Mouse (Mus musculus): ENCODE results near the gene H2-D1. TPM values are rescaled to one million over a fixed set of nuclear protein-coding genes. Genes with fewer than 3 reads are reported as not detected.
"Not testable (repeated sequence)": the region's sequence is repeated elsewhere in the genome, so short reads cannot be mapped to it uniquely, and the experiment has no call there.

The H2-D1 gene
- polyA plus RNA-seq, 1 experiment = 284 TPM

DNA sequence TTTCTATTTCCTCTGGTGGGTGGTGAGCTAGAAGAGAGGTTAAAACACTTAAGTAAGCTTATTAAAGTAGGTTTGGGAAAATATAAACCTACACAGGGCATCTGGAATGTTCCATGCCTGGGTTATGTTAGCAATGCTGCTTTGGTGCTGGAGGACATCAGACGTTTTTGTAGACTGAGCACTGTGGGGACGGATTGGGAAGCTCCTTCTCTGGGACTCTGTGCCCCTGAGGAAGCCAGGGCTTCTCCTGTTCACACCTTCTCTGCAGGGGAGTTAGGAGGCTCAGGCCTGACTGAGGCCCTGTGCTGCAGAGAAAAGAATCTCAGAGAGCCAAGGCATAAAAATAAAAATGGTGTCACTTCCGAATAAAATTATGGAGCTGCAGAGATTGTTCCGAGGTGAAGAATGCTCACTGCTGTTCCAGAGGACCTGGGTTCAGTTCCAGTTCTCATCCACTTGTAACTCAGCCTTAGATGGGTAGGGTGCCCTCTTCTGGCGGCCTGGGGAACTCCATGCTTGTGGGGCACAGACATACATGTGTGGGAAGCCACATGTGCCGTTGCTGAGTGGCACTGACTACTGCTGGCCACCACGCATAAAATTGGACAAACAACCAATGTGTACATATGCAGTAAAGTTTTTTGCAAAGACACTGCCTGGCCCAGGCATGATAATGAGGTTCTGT is 37.9 kb downstream of the H2-D1 start:
- not testable (repeated sequence) for H3K4me3 ChIP-seq (ENCODE audit: insufficient read depth, low read depth, low read length); H3K4me1 ChIP-seq (ENCODE audit: control insufficient read depth, insufficient read depth, insufficient read length, low read length); H3K27ac ChIP-seq (replicated peaks; ENCODE audit: low read depth, low read length)

DNA sequence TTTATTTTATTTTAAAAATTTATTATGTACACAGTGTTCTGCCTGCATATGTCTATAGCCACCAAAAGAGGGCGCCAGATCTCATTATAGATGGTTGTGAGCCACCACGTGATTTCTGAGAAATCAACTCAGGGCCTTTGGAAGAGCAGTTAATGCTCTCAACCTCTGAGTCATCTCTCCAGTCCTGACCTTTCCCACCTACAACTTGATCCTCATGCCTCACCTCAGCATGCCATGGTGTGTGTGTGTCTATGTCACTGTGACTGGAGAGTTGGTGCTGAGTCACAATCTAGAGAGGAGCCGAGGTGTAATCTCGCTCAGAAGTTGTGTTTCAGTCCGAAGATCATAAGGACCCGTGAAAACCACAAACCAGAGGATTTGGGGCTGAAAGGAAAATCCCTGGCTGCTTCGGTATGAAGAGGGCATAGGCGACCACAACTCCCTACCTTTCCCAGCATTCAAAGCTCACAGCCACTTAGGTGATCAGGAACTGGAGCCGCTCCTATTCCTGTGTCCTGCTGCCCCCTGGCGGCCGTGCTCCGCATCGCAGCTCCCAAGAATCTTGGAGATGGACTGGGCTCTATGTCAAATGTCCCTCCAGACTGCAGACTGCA is 39.2 kb downstream of the H2-D1 start:
- Histone ChIP-seq H3K27ac (replicated peaks; ENCODE audit: low read depth, low read length) (no peak overlapping the region), H3K4me1 (ENCODE audit: control insufficient read depth, insufficient read depth, insufficient read length, low read length) (no peaks in the 10 kb centered on the region), H3K4me3 (ENCODE audit: insufficient read depth, low read depth, low read length) (0 out of 2 replicates have a peak overlapping the region, but pooled peaks have one; percentile 2)

DNA sequence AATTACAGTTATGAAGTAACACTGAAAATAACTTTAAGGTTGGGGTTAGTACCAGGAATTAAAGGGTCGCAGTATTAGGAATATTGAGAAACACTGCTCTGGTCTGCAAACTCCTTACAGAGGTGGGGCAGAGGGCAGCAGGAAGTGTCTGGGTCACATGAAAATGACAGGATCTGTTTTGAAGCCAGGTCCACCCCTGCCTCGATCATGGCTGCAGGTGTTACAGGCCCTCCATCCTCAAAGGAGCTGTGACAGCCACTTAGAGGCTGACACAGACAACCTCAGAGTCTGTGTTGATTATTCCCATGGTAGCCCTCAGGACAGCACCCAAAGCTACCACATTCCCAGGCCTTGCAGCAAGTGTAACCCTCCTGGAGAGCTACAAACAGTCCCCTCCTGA is 40.7 kb downstream of the H2-D1 start:
- no peak overlapping the region for H3K27ac ChIP-seq (replicated peaks; ENCODE audit: low read depth, low read length)

DNA sequence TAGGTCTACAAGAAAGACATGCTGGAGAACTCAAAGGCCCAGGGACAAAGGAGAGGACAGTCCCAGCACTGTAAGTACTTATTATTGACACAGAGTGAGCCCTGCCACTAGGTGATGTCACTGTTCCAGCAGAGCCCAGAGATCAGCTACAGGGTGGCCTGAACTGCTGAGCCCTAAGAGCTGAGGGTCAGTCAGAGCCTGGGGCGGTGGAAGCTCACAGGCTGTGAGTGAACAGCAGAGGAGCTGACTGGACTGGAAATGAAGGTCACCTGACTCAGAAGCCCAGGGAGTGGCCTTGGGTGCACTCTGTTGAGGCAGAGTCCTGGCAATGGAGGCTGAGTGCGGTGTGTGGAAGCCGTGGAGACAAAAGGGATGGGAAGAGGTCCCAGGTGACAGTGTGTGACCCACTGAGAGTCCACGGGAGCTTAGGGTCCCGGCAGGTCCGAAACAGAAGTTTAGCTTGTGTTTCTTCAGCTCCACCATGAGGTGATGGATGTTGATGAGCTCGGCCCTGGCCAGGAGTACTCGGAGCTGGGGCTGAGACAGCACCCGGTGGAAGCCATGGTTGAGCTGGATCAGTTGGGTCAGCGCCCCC is 41.3 kb downstream of the H2-D1 start:
- Histone ChIP-seq H3K4me1 (ENCODE audit: control insufficient read depth, insufficient read depth, insufficient read length, low read length) (no peaks in the 10 kb centered on the region), H3K4me3 (ENCODE audit: insufficient read depth, low read depth, low read length) (no peak overlapping the region), H3K27ac (replicated peaks; ENCODE audit: low read depth, low read length) (no peak overlapping the region)

More for the DNA sequence above, 40.7 kb downstream of the H2-D1 start:
- H3K4me3 ChIP-seq (ENCODE audit: insufficient read depth, low read depth, low read length) = no peak overlapping the region
- H3K4me1 ChIP-seq (ENCODE audit: control insufficient read depth, insufficient read depth, insufficient read length, low read length) = no peaks in the 10 kb centered on the region

DNA sequence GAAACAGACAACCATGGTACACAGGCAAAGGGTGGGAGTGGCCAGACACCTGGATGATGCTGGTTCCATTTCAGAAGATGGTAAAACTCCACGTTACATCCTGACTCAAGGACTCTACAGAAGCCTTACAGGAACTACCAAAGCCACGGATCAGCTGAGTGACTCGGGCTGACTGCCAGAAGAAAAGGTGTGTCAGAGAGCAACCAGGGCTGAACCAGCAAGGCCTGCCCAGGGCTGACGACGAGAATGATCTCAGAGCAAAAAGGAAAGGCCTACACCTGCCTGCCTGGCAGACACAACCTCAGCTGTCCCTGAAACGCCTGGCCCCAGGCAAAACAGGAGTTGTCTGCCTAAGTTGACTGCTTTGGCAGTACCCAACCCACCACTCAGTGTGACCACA is 41.9 kb downstream of the H2-D1 start:
- H3K27ac ChIP-seq (replicated peaks; ENCODE audit: low read depth, low read length) = no peak overlapping the region
- H3K4me3 ChIP-seq (ENCODE audit: insufficient read depth, low read depth, low read length) = no peak overlapping the region
- H3K4me1 ChIP-seq (ENCODE audit: control insufficient read depth, insufficient read depth, insufficient read length, low read length) = no peaks in the 10 kb centered on the region

DNA sequence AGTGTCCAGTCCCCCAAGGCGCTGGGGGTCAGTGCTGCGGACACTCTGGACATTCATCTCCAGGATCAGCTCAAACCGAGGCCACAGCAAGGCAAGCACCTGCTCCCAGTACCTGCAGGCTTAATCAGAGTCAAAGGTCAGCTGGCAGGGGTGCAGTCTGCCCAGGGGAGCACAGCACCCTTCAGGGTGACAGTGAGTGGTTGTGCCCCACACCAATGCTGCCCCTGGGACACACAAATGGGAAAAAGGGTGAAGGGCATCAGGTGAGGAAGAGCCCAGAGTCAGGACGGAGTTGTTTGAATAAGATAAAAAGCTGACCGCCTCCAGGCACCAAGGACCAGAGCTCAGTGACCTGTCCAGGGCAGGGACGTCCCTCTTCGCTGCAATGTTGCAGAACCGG is 42.4 kb downstream of the H2-D1 start:
- not testable (repeated sequence) for H3K4me1 ChIP-seq (ENCODE audit: control insufficient read depth, insufficient read depth, insufficient read length, low read length); H3K4me3 ChIP-seq (ENCODE audit: insufficient read depth, low read depth, low read length); H3K27ac ChIP-seq (replicated peaks; ENCODE audit: low read depth, low read length)

Other genes starting within 250 kb of the H2-D1 start
- gene Vwa7, start 246.2 kb upstream of the H2-D1 start, polyA plus RNA-seq (2012; ENCODE audit: insufficient read depth, insufficient read length, missing spikeins) = not detected in 2 replicates
- not detected in 2 replicates for gene Sapcd1, start 234.7 kb upstream of the H2-D1 start, polyA plus RNA-seq (2012; ENCODE audit: insufficient read depth, insufficient read length, missing spikeins)
- not detected in 2 replicates for gene Msh5, start 216.0 kb upstream of the H2-D1 start, polyA plus RNA-seq (2012; ENCODE audit: insufficient read depth, insufficient read length, missing spikeins)
- 13.6 and 16.8 TPM in 2 replicates for gene Clic1, start 212.8 kb upstream of the H2-D1 start, polyA plus RNA-seq (2012; ENCODE audit: insufficient read depth, insufficient read length, missing spikeins)
- 9.4 and 11.6 TPM in 2 replicates for gene Ddah2, start 203.7 kb upstream of the H2-D1 start, polyA plus RNA-seq (2012; ENCODE audit: insufficient read depth, insufficient read length, missing spikeins)
- not detected in 2 replicates for gene Ly6g6c, start 197.3 kb upstream of the H2-D1 start, polyA plus RNA-seq (2012; ENCODE audit: insufficient read depth, insufficient read length, missing spikeins)
- not detected in 2 replicates for gene Mpig6b, start 196.5 kb upstream of the H2-D1 start, polyA plus RNA-seq (2012; ENCODE audit: insufficient read depth, insufficient read length, missing spikeins)
- not detected in 2 replicates for gene Ly6g6e, start 185.8 kb upstream of the H2-D1 start, polyA plus RNA-seq (2012; ENCODE audit: insufficient read depth, insufficient read length, missing spikeins)
- gene Ly6g6d, start 184.7 kb upstream of the H2-D1 start, polyA plus RNA-seq (2012; ENCODE audit: insufficient read depth, insufficient read length, missing spikeins) = 3.0 TPM in 1 of 2 replicates, not detected in the other
- gene Ly6g6f, start 177.1 kb upstream of the H2-D1 start, polyA plus RNA-seq (2012; ENCODE audit: insufficient read depth, insufficient read length, missing spikeins) = not detected in 2 replicates
- gene Abhd16a, start 173.5 kb upstream of the H2-D1 start, polyA plus RNA-seq (2012; ENCODE audit: insufficient read depth, insufficient read length, missing spikeins) = 43.3 and 44.8 TPM in 2 replicates
- not detected in 2 replicates for gene Ly6g5c, start 154.5 kb upstream of the H2-D1 start, polyA plus RNA-seq (2012; ENCODE audit: insufficient read depth, insufficient read length, missing spikeins)
- not detected in 2 replicates for gene Ly6g5b, start 147.3 kb upstream of the H2-D1 start, polyA plus RNA-seq (2012; ENCODE audit: insufficient read depth, insufficient read length, missing spikeins)
- 7.9 and 12.8 TPM in 2 replicates for gene Gpank1, start 141.3 kb upstream of the H2-D1 start, polyA plus RNA-seq (2012; ENCODE audit: insufficient read depth, insufficient read length, missing spikeins)
- gene Csnk2b, start 140.7 kb upstream of the H2-D1 start, polyA plus RNA-seq (2012; ENCODE audit: insufficient read depth, insufficient read length, missing spikeins) = 138 and 147 TPM in 2 replicates
- gene D17H6S53E, start 136.4 kb upstream of the H2-D1 start, polyA plus RNA-seq (2012; ENCODE audit: insufficient read depth, insufficient read length, missing spikeins) = 12.8 and 17.2 TPM in 2 replicates
- gene Apom, start 130.7 kb upstream of the H2-D1 start, polyA plus RNA-seq (2012; ENCODE audit: insufficient read depth, insufficient read length, missing spikeins) = not detected in 2 replicates
- 119 and 160 TPM in 2 replicates for gene Bag6, start 127.6 kb upstream of the H2-D1 start, polyA plus RNA-seq (2012; ENCODE audit: insufficient read depth, insufficient read length, missing spikeins)
- gene Prrc2a, start 97.8 kb upstream of the H2-D1 start, polyA plus RNA-seq (2012; ENCODE audit: insufficient read depth, insufficient read length, missing spikeins) = 42.9 and 81.7 TPM in 2 replicates
- gene Aif1, start 86.7 kb upstream of the H2-D1 start, polyA plus RNA-seq (2012; ENCODE audit: insufficient read depth, insufficient read length, missing spikeins) = 10.5 and 14.3 TPM in 2 replicates
- gene Lst1, start 74.3 kb upstream of the H2-D1 start, polyA plus RNA-seq (2012; ENCODE audit: insufficient read depth, insufficient read length, missing spikeins) = 12.2 and 16.4 TPM in 2 replicates
- not detected in 2 replicates for gene Ltb, start 68.3 kb upstream of the H2-D1 start, polyA plus RNA-seq (2012; ENCODE audit: insufficient read depth, insufficient read length, missing spikeins)
- not detected in 2 replicates for gene Tnf, start 60.7 kb upstream of the H2-D1 start, polyA plus RNA-seq (2012; ENCODE audit: insufficient read depth, insufficient read length, missing spikeins)
- gene Lta, start 57.4 kb upstream of the H2-D1 start, polyA plus RNA-seq (2012; ENCODE audit: insufficient read depth, insufficient read length, missing spikeins) = not detected in 2 replicates
- not detected in 2 replicates for gene Gm16181, start 41.9 kb upstream of the H2-D1 start, polyA plus RNA-seq (2012; ENCODE audit: insufficient read depth, insufficient read length, missing spikeins)
- 2.7 and 4.0 TPM in 2 replicates for gene Atp6v1g2, start 29.1 kb upstream of the H2-D1 start, polyA plus RNA-seq (2012; ENCODE audit: insufficient read depth, insufficient read length, missing spikeins)
- gene Nfkbil1, start 26.9 kb upstream of the H2-D1 start, polyA plus RNA-seq (2012; ENCODE audit: insufficient read depth, insufficient read length, missing spikeins) = 5.2 and 6.7 TPM in 2 replicates
- 50.5 and 57.9 TPM in 2 replicates for gene Ddx39b, start 21.0 kb upstream of the H2-D1 start, polyA plus RNA-seq (2012; ENCODE audit: insufficient read depth, insufficient read length, missing spikeins)
- gene H2-Q1, start 57.7 kb downstream of the H2-D1 start, polyA plus RNA-seq (2012; ENCODE audit: insufficient read depth, insufficient read length, missing spikeins) = 0.40 TPM in 1 of 2 replicates, not detected in the other
- gene H2-Q2, start 79.5 kb downstream of the H2-D1 start, polyA plus RNA-seq (2012; ENCODE audit: insufficient read depth, insufficient read length, missing spikeins) = not detected in 2 replicates
- 12.3 and 19.2 TPM in 2 replicates for gene H2-Q4, start 116.9 kb downstream of the H2-D1 start, polyA plus RNA-seq (2012; ENCODE audit: insufficient read depth, insufficient read length, missing spikeins)
- 6.4 and 9.4 TPM in 2 replicates for gene H2-Q6, start 162.1 kb downstream of the H2-D1 start, polyA plus RNA-seq (2012; ENCODE audit: insufficient read depth, insufficient read length, missing spikeins)
- gene H2-Q7, start 176.4 kb downstream of the H2-D1 start, polyA plus RNA-seq (2012; ENCODE audit: insufficient read depth, insufficient read length, missing spikeins) = 9.1 and 23.4 TPM in 2 replicates
- gene H2-Q10, start 207.4 kb downstream of the H2-D1 start, polyA plus RNA-seq (2012; ENCODE audit: insufficient read depth, insufficient read length, missing spikeins) = 164 and 201 TPM in 2 replicates
- not detected in 2 replicates for gene Pou5f1, start 243.3 kb downstream of the H2-D1 start, polyA plus RNA-seq (2012; ENCODE audit: insufficient read depth, insufficient read length, missing spikeins)